Mouse (Mus musculus): ENCODE data around the gene Sh2b1.

The Sh2b1 gene

GRCm38 (mm10) chr7:126473470-126474086 lies 1.6 kb downstream of the Sh2b1 start:
- no peak for DNase-seq

- no peak for DNase-seq
These were observed 2.5 kb downstream of the Sh2b1 start for GRCm38 (mm10) chr7:126472713-126473112.

- DNase-seq: no peak
These were observed 2.9 kb downstream of the Sh2b1 start for GRCm38 (mm10) chr7:126472306-126472705.

GRCm38 (mm10) chr7:126471853-126472252 lies 3.4 kb downstream of the Sh2b1 start:
- DNase-seq: no peak

- no peak for DNase-seq
These were observed 3.9 kb downstream of the Sh2b1 start for GRCm38 (mm10) chr7:126471361-126471760.

GRCm38 (mm10) chr7:126470077-126470476 lies 5.1 kb downstream of the Sh2b1 start:
- DNase-seq: no peak

- DNase-seq: no peak
These were observed 7.2 kb downstream of the Sh2b1 start for GRCm38 (mm10) chr7:126467834-126468627.

- DNase-seq: peak; percentile 60 to 65
These were observed 8.0 kb downstream of the Sh2b1 start for GRCm38 (mm10) chr7:126467271-126467670.

GRCm38 (mm10) chr7:126466707-126467106 lies 8.5 kb downstream of the Sh2b1 start:
- DNase-seq: no peak

- DNase-seq: no peak
These were observed 9.1 kb downstream of the Sh2b1 start for GRCm38 (mm10) chr7:126466116-126466515.

- no peak for DNase-seq
These were observed 9.8 kb downstream of the Sh2b1 start for GRCm38 (mm10) chr7:126465246-126466030.

GRCm38 (mm10) chr7:126464836-126465235 lies 10.4 kb downstream of the Sh2b1 start:
- DNase-seq: no peak

- no peak for DNase-seq
These were observed 11.1 kb downstream of the Sh2b1 start for GRCm38 (mm10) chr7:126464121-126464520.

GRCm38 (mm10) chr7:126463547-126463946 lies 11.7 kb downstream of the Sh2b1 start:
- DNase-seq: no peak

- no peak for DNase-seq
These were observed 12.2 kb downstream of the Sh2b1 start, which contains the start of gene Atp2a1 for GRCm38 (mm10) chr7:126463004-126463403. Atp2a1 (minus strand) TSS chr7:126463108.

- no peak for DNase-seq
These were observed 13.6 kb downstream of the Sh2b1 start for GRCm38 (mm10) chr7:126461626-126462025.

- DNase-seq: no peak
These were observed 14.4 kb downstream of the Sh2b1 start for GRCm38 (mm10) chr7:126460623-126461399.

GRCm38 (mm10) chr7:126458844-126459618 lies 16.2 kb downstream of the Sh2b1 start:
- DNase-seq: no peak

- no peak for DNase-seq
These were observed 17.0 kb downstream of the Sh2b1 start for GRCm38 (mm10) chr7:126458225-126458624.

- no peak for DNase-seq
These were observed 18.6 kb downstream of the Sh2b1 start for GRCm38 (mm10) chr7:126456382-126457266.

GRCm38 (mm10) chr7:126455242-126455641 lies 20.0 kb downstream of the Sh2b1 start:
- no peak for DNase-seq
